Mouse (Mus musculus) heart, adult 2 months (tissue): Measurements from ENCODE around the gene Dusp14. TPM values are rescaled to one million over a fixed set of nuclear protein-coding genes. Genes with fewer than 3 reads are reported as not detected.

Experiments used
- DNase-seq, 2 experiments: peaks; one replicate each; pipeline ENCODE4 v3.0.0; 2021
- H3K27ac ChIP-seq: fragments of 200-600 bp; 2 replicates; pipeline ENCODE4 v1.8.1; 2022
- H3K27me3 ChIP-seq: fragments of 200-500 bp; 2 replicates; pipeline ENCODE4 v1.6.1; 2012; ENCODE audit warnings: mild to moderate bottlenecking, low read length, inconsistent platforms, mixed read lengths; ENCODE audit not compliant: control insufficient read depth, insufficient read depth
- H3K36me3 ChIP-seq: fragments of 200-500 bp; 2 replicates; pipeline ENCODE4 v1.6.1; 2012; ENCODE audit warnings: low read length, inconsistent platforms; ENCODE audit not compliant: control insufficient read depth, insufficient read depth
- H3K4me1 ChIP-seq: fragments of 200-500 bp; 2 replicates; pipeline ENCODE4 v1.6.1; 2011; ENCODE audit warnings: low read length; ENCODE audit not compliant: control insufficient read depth, insufficient read depth
- H3K4me3 ChIP-seq: fragments of 200-600 bp; 2 replicates; pipeline ENCODE4 v1.8.1; 2022
- H3K79me2 ChIP-seq: fragments of 200-500 bp; replicated peaks from 2 replicates; pipeline ENCODE4 v1.6.1; 2012; ENCODE audit warnings: mild to moderate bottlenecking, inconsistent platforms, low read length, moderate library complexity, mixed read lengths; ENCODE audit not compliant: control insufficient read depth, insufficient read depth
- H3K9ac ChIP-seq: fragments of 200-500 bp; 2 replicates; pipeline ENCODE4 v1.6.1; 2012; ENCODE audit warnings: low read depth, mild to moderate bottlenecking, control low read depth, inconsistent platforms, low read length, mixed read lengths
- CTCF ChIP-seq: fragments of 200-600 bp; IDR thresholded peaks from 2 replicates; pipeline ENCODE4 v1.8.1; 2022; ENCODE audit warnings: antibody characterized with exemption, mild to moderate bottlenecking, moderate library complexity
- EP300 ChIP-seq: fragments of 200-500 bp; IDR thresholded peaks from 2 replicates; pipeline ENCODE4 v1.6.1; 2011; ENCODE audit warnings: low read depth, low read length, control low read depth; ENCODE audit not compliant: insufficient read depth
- POLR2A ChIP-seq: fragments of 200-500 bp; IDR thresholded peaks from 2 replicates; pipeline ENCODE4 v1.6.1; 2011; ENCODE audit warnings: mild to moderate bottlenecking, low read depth, low read length, control low read depth; ENCODE audit not compliant: insufficient read depth
- WGBS: fragments of 180-500 bp; shearing (Covaris S2); methylation state at CpG from one replicate; pipeline ENCODE4 v1.1.7; 2018; 5-methylcytosine and 5-hydroxymethylcytosine counted together
- intact Hi-C: fragments of 180-260 bp; cut with DNase I; formaldehyde crosslinking; loops from one replicate; pipeline ENCODE4 v1.15.1; 2025
- polyA plus RNA-seq: library from polyadenylated mRNA; depleted of rRNA; stranded (reverse); fragments of >200 nt; gene quantifications from 2 replicates; pipeline ENCODE4 v1.2.3, GENCODE M21; 2012
- total RNA-seq, 2 experiments: library from RNA; stranded (reverse); gene quantifications; 2 replicates each; pipeline ENCODE4 v1.2.3; 2021

Dusp14 gene
- total and polyA plus RNA-seq, 3 experiments = 0.34 to 3.5 (median 0.48) TPM

DNA sequence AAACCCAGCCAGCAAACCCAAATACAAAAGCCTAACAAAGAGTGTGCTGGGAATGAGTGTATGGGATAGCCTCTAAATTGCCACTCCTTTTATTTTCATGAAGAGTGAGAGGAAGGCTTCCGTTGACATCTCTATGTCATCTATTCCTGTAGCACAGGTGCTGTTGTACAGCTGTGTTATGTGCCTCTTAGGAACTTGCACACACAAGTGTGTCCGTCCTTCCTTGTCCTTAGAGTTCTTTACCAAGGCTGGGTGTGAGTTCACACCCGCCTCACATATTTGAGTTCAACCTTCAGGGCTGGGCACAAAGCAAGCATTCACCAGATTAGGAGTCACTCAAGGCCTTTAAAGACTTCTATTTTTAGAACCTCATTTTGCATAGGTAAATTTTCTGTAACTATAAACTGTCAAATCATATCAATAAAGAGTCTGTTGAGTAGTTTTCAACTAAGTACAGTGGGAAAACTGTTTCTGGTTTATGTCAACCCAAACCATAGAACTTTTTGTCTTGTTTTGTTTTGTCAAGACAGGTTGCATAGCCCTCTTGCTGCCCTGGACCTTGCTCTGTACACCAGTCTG lies 5.3 kb downstream of the Dusp14 start:
- Histone ChIP-seq H3K27me3 (0 out of 2 replicates have a peak, but pooled peaks cover 2% of the 10 kb centered on the region), H3K79me2 (no peaks in the 10 kb centered on the region), H3K4me3 (no peak overlapping the region), H3K27ac (no peak overlapping the region), H3K9ac (no peak overlapping the region), H3K36me3 (no peaks in the 10 kb centered on the region), H3K4me1 (no peaks in the 10 kb centered on the region)
- TF ChIP-seq EP300 (no peak), CTCF (no peak), POLR2A (no peak)
- no peak for DNase-seq
- WGBS = 95% methylated on average over 3 of the region's 3 CpGs
- intact Hi-C loops = no loop called here

DNA sequence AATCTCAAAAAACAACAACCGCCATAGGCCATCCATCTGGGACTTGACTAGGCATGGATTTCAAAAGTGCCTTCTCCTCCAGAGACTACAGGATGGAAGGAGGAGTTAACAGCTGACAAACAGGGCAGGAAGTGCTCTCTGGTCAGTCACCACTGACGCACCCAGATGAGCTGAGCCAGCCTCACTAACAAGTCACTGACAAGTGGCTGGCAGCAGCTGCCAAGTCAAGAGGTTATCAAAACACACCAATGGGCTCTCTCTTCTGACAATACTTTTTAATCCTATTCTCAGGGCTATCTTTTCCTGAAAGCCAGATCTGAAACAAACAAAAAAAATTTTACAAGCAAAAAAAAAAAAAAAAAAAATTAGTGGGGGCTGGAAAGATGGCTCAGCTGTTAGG lies 6.3 kb downstream of the Dusp14 start:
- H3K9ac ChIP-seq = no peak overlapping the region
- no peaks in the 10 kb centered on the region for H3K27me3 ChIP-seq
- no peak overlapping the region for H3K27ac ChIP-seq
- WGBS = 41% methylated on average over 2 of the region's 2 CpGs
- DNase-seq = peak in 1 of 2 experiments; percentile 27
- no peak for TF ChIP-seq POLR2A
- TF ChIP-seq CTCF = no peak
- TF ChIP-seq EP300 = no peak
- H3K4me1 ChIP-seq = no peaks in the 10 kb centered on the region
- intact Hi-C loops = no loop called here
- H3K4me3 ChIP-seq = no peak overlapping the region
- no peaks in the 10 kb centered on the region for H3K79me2 ChIP-seq
- H3K36me3 ChIP-seq = no peaks in the 10 kb centered on the region

DNA sequence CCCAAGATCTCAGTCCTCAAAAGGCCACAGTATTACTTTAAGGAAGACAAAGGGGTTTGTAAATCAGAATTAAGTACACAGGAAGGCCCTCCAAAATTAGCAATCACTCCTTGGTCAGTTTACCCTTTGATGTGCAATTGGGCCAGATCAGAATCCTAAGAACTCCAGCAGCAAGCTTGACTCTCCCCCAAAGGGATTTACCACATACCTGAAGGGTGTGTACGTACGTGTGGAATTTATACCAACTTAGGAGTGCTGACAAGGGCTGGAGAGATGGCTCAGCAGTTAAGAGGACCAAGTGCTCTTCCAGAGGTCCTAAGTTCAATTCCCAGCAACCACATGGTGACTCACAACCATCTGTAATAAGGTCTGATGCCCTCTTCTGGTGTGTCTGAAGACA lies 7.2 kb downstream of the Dusp14 start:
- DNase-seq = no peak
- intact Hi-C loops = no loop called here
- TF ChIP-seq EP300 (no peak), POLR2A (no peak), CTCF (no peak)
- no peaks in the 10 kb centered on the region for H3K4me1 ChIP-seq
- no peak overlapping the region for H3K27ac ChIP-seq
- WGBS = 94% methylated on average over 2 of the region's 2 CpGs
- H3K79me2 ChIP-seq = no peaks in the 10 kb centered on the region
- H3K9ac ChIP-seq = no peak overlapping the region
- H3K4me3 ChIP-seq = no peak overlapping the region
- H3K27me3 ChIP-seq = no peaks in the 10 kb centered on the region
- no peaks in the 10 kb centered on the region for H3K36me3 ChIP-seq

DNA sequence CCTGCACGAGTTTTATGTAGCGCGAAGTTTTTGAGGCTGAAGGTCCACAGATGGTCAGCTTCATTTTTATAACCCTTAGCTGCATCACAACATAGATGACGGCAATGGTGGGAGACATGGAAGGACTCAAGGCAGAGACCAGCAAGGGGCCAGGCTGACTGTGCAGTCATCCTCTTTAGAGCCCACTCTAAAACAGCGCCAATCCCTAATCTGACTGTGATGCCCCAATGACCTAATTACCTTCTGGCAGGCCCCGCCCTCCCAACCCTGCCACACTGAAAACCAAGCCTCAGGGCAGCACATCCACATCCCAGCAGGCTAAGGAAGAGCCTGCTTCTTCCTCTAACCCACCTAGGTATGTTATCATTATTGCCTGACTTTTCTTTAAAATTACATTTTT lies 8.4 kb downstream of the Dusp14 start:
- DNase-seq = no peak
- Histone ChIP-seq H3K9ac (no peak overlapping the region), H3K27me3 (no peaks in the 10 kb centered on the region), H3K4me1 (no peaks in the 10 kb centered on the region), H3K27ac (no peak overlapping the region), H3K4me3 (no peak overlapping the region), H3K36me3 (no peaks in the 10 kb centered on the region), H3K79me2 (no peaks in the 10 kb centered on the region)
- TF ChIP-seq EP300 (no peak), POLR2A (no peak), CTCF (no peak)
- intact Hi-C loops = no loop called here
- 84% methylated on average over 6 of the region's 6 CpGs for WGBS

DNA sequence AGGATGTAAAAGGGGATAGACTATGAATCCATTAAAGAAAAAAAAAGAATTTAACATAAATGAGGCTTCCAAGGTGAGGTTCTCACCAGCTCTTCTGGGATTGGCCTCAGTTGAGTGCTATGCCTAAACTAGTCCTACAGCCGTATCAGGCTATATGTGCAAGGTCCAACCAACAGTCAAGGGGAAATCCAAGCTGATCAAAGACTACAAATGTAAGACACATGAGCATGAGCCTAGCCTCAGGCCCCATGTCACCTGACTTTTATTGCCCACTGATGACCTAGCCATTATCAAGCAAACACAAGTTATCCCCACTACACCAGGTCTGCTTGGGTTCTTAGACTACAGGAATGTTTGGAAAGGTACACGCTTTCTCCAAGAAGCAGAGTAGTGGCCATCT lies 9.3 kb downstream of the Dusp14 start:
- Histone ChIP-seq H3K4me3 (no peak overlapping the region), H3K9ac (no peak overlapping the region), H3K27ac (no peak overlapping the region), H3K4me1 (no peaks in the 10 kb centered on the region), H3K79me2 (no peaks in the 10 kb centered on the region), H3K27me3 (no peaks in the 10 kb centered on the region), H3K36me3 (no peaks in the 10 kb centered on the region)
- intact Hi-C loops = no loop called here
- WGBS = 93% methylated on average over 2 of the region's 2 CpGs
- TF ChIP-seq EP300 (no peak), POLR2A (no peak), CTCF (no peak)
- DNase-seq = no peak

DNA sequence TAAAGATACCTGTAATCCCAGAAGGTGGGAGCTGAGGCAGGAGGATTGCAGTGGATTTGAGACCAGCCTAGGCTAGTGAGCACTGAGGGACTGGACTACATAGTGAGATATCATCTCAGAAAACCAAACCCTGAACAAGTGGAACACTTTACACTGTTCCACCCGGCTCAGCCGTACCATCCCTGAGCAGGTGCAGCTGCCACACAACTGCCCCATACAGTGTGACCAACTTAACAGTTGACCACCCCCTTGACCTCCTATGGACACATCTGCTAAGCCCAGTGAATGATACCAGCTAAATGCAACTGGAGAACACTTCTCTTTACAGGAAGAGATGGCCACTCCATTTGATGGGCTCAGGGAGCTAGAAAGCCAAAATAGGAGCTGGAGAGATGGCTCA lies 11.6 kb downstream of the Dusp14 start:
- Histone ChIP-seq H3K27ac (no peak overlapping the region), H3K4me3 (no peak overlapping the region), H3K36me3 (no peaks in the 10 kb centered on the region), H3K9ac (no peak overlapping the region), H3K79me2 (no peaks in the 10 kb centered on the region), H3K4me1 (no peaks in the 10 kb centered on the region), H3K27me3 (no peaks in the 10 kb centered on the region)
- no peak for DNase-seq
- 90% methylated on average over 2 of the region's 2 CpGs for WGBS
- intact Hi-C loops = no loop called here
- TF ChIP-seq EP300 = no peak
- no peak for TF ChIP-seq POLR2A
- TF ChIP-seq CTCF = no peak
